Mouse (Mus musculus): Measurements from ENCODE around the gene Prl3d2.
"Not testable (repeated sequence)": the region's sequence is repeated elsewhere in the genome, so short reads cannot be mapped to it uniquely, and the experiment has no call there.

Prl3d2 gene

DNA sequence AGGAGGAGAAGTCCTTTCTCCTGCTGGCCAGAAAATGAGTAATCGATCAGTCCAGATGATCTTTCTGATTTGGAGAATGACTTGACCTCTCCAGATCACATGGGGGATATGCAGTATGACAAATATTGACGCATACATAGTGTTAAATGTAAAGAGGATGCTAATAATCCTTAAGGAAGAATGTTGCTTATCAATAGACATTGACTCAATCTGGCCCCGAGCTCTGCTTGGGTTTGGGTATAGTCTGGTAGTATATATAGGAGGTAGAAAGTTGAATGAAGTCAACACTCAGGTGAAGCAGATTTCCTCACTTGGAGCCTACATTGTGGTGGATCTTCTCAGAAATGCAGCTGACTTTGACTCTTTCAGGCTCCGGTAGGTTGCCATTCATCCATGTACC, at the start of gene Prl3d2:
Prl3d2 (plus strand) TSS at position 301 of the 400 bp plus-strand sequence.
- not testable (repeated sequence) for DNase-seq (ENCODE audit: low spot score)

DNA sequence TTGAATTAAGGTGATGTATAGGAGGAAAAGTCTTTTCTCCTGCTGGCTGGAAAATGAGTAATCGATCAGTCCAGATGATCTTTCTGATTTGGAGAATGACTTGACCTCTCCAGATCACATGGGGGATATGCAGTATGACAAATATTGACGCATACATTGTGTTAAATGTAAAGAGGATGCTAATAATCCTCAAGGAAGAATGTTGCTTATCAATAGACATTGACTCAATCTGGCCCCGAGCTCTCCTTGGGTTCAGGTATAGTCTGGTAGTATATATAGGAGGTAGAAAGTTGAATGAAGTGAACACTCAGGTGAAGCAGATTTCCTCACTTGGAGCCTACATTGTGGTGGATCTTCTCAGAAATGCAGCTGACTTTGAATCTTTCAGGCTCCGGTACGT, 27.6 kb upstream of the Prl3d2 start, which contains the start of gene Prl3d1:
Prl3d1 (plus strand) TSS at position 301 of the 400 bp plus-strand sequence.
- DNase-seq (ENCODE audit: low spot score): not testable (repeated sequence)

DNA sequence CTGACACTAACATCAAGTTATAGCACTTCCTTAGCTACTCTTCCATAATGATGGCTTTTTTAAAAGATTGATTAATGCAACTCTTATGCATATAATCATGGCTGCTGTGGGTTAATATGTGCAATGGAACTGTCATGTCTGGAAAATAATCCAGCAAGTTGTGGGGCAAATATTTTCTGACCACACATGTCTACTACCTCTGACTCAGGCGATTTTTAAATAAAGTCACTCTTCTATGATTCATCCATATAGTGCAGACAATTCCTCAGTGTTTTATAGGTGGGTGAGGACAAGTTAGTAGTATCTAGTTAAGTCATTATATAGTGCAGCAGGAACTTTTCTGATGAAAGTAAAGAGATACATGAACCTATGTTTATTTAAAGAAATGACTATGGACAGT, 26.8 kb downstream of the Prl3d2 start:
- no peak for DNase-seq (ENCODE audit: low spot score)

DNA sequence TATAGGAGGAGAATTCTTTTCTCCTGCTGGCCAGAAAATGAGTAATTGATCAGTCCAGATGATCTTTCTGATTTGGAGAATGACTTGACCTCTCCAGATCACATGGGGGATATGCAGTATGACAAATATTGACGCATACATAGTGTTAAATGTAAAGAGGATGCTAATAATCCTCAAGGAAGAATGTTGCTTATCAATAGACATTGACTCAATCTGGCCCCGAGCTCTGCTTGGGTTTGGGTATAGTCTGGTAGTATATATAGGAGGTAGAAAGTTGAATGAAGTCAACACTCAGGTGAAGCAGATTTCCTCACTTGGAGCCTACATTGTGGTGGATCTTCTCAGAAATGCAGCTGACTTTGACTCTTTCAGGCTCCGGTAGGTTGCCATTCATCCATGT, 35.0 kb downstream of the Prl3d2 start, which contains the start of gene Prl3d3:
Prl3d3 (plus strand) TSS at position 301 of the 400 bp plus-strand sequence.
- DNase-seq (ENCODE audit: low spot score): not testable (repeated sequence)
